Mouse (Mus musculus) cerebellum, adult 9-10 months (tissue): ENCODE data around the gene Chrm4.

Experiments used
- DNase-seq: peaks from one replicate; pipeline ENCODE4 v3.0.0; 2022

The Chrm4 gene

DNA sequence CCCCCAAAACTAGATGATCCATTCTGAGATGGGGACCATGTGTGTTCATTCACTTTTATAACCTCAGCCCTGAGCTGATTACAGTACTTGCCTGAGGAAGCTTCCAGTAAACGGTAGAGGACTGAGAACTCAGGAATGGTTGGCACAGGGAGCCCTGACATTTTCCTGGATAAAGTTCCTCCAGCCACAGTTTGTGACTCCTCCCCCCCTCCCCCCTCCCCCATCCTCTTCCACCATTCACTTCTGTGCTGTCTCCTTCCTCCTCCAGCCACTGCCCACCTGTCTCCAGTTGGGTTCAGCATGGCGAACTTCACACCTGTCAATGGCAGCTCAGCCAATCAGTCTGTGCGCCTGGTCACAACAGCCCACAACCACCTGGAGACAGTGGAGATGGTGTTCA lies at the start of gene Chrm4:
Gene Chrm4, plus strand, starts transcription at position 301 of the 400 bp plus-strand sequence.
- no peak for DNase-seq

DNA sequence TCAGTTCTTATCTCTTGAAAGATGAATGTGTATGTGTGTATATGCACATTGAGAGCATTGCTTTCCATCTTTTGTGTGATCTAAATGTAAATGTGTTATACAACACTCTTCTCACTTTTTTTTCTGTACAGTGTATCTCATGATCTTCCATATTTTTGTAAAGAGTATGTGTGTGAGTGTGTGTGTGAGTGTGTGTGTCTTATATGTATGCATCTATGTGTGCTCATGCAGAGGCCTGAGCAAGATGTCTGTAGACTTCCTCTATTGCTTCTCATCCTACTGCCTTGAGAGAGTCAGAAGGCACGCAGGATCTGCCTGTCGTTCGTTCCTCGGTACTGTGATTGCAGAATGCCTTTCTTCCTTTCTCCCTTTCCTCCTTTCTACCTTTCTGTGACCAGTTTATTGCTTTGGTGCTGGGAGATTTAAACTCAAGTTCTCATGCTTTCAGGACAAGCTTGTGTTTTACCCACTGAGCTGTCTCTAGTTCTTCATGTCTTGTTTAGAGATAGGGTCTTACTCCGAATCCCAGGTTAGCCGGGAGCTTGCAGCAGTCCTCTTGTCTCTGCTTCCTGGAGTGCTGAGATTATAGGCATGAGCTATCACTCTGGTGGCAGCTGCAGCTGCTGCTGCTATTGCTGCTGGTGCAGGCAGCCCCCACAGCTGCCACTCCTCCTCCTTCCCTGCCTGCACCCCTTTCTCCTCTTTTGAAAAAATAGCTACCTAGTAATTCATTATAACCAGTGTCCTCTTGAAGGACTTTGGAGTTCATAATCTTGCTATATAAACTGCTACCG lies 48.5 kb upstream of the Chrm4 start:
- DNase-seq = no peak

DNA sequence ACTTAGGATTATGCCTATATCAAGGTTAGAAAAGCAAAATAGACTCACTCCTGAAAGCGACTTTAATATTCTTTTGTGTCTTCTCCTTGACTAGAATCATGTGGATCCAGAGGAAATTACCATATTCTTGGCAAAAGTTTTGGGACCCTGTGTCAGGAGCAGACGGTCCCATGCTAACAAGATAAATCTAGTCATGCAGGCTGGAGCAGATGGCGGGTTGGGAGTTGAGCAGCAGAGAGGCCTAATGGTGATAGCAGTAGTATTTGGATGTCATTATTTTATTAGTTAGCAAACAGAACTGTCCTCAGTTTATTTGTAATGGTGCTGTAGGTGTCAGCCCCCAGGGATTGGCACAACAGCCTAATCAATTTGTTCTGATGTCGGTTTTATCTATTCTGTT lies 43.1 kb upstream of the Chrm4 start:
- peak; percentile 52 for DNase-seq

DNA sequence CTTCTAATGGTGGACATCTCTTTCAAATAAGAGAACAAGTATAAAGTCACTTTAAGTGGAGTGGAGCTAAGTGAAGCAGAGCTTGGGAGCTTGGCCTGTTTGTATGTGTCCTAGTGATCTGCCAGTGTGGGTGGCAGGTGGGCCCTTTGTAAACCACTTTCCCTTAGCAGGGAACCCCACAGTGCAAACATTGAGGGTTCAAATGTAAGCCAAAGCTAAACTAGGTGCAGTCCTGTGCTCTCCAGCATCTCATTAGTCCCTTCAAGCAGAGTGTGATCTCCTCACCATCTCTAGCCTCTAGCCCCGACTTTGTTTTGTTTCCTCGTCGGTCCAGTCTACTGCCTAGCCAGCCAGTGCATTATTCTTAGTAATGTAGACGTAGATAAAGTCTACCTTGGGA lies 42.4 kb upstream of the Chrm4 start:
- no peak for DNase-seq

DNA sequence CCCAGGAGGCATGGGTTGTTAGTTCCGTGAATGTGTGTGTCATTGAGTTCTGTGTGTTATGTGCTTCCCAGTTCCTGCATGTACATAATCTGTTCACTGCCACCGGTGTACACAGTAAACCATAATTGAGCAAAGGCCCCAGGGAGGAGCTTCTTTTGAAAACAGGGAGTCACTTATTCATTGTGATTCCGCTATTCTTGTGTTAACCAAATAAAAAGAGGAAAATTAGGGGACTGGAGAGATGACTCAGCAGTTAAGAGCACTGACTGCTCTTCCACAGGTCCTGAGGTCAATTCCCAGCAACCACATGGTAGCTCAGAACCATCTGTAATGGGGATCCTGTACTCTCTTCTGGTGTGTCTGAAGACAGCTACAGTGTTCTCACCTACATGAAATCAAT lies 32.3 kb upstream of the Chrm4 start:
- DNase-seq = no peak

GRCm38 (mm10) chr2:91895401-91895800 lies 31.6 kb upstream of the Chrm4 start:
- no peak for DNase-seq

GRCm38 (mm10) chr2:91897968-91898367 lies 29.1 kb upstream of the Chrm4 start:
- no peak for DNase-seq

DNA sequence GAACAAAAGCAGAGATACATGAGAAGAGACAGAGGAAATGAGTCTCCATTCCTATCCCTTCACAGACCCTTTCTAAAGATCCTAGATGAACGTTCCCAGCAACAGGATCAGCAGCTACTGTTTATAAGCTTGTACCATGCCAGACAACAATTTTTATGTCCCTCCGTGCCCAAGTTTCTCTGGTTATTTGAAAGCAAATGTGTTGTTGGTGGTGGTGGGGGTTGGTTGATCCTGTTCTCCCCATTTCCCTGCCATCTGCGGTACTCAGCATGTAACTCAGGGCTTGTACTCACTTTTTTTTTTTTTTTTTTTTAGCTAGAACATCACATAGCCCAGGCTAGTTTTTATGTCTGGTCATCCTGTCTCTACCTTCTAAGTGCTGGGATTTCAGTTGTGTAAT lies 27.9 kb upstream of the Chrm4 start:
- DNase-seq = no peak

DNA sequence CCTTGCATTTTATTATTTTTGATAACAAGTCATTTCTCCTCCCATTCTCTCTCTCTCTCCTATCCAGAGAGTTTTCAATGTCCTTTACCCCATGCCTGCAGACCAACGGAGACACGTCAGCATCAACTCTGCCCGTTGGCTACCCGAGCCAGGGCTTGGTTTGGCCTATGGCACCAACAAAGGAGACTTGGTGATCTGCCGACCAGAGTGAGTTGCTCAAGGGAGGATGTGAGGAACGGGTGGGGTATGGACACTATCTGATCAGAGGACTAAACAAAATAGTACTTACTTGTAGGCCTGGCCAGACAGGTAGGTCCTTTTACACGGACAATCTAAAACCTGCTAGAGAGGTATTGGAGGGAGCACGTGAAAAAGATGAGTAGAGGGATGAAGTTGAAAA lies 26.6 kb upstream of the Chrm4 start:
- no peak for DNase-seq

- peak; percentile 59 for DNase-seq
Measured at GRCm38 (mm10) chr2:91902336-91902735, 24.7 kb upstream of the Chrm4 start.

GRCm38 (mm10) chr2:91903171-91903925 lies 23.7 kb upstream of the Chrm4 start:
- DNase-seq = no peak

- DNase-seq = no peak
Measured at GRCm38 (mm10) chr2:91904618-91905307, 22.3 kb upstream of the Chrm4 start.

GRCm38 (mm10) chr2:91906141-91906540 lies 20.9 kb upstream of the Chrm4 start:
- no peak for DNase-seq

DNA sequence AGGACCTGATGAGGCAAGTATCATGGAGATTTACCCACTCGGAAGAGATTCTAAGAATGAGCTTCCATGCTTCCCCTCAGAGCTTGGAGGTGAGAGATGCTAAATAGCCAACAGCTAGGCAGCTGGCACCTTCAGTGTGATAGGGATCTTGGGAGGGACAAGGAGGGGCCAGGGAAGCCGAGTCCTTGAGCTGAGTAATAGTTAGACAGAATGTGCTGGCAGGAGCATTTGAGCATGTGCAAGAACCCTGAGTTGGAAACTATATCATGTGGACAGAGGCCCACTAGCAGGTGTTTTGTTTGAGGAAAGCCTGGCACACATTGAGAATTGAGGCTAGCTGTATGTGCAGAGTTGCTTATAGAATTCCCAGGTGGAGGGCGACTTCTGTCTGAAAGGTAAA lies 14.4 kb upstream of the Chrm4 start:
- no peak for DNase-seq

- DNase-seq = no peak
Measured at GRCm38 (mm10) chr2:91913328-91914110, 13.5 kb upstream of the Chrm4 start.

- DNase-seq = no peak
Measured at GRCm38 (mm10) chr2:91916346-91916977, 10.6 kb upstream of the Chrm4 start.

DNA sequence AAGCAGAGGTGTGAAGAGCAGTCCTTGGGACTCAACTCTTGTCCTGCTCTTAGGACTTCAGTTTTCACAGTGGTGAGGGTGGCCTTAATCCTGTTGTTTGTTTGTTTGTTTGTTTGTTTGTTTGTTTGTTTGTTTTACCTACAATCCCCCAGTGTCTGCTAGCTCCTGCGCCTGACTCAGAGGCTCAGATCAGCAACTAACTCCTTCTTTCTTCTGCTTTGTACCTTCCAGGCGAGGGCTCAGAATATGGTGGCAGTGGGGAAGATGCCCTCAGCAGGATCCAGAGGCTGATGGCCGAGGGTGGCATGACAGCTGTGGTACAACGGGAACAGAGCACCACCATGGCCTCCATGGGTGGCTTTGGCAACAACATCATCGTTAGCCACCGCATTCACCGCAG lies 10.0 kb upstream of the Chrm4 start:
- DNase-seq = no peak

GRCm38 (mm10) chr2:91920130-91920529 lies 6.9 kb upstream of the Chrm4 start:
- DNase-seq = no peak

DNA sequence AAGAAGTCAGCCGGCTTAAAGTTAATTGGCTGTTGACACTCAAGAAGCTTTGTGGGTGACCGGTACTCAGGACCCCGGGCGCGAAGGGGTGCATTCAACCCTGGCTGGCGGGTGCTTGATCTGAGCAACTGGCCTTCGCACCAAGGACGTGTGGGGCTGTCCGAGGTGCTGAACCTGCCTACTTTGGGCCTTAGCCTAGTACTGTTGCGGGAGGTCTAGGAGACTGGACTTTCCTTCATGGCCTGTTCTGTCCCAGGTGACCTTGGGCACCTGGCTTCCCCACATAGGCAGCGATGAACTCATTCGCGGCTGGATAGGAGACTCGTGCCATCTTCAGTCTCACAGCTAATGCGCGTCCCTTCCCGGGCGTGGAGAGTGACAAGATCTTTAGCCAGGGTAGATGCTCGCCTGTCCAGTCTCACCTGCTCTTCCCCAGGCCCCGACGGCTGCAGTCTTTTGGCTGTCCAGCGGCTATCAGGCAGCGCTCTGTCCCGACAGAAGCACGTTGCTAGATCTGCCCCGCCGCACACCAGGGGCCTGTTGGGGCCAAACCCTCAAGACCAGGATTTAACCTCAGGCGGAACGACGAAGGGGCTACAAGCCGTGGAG lies 5.8 kb upstream of the Chrm4 start:
- DNase-seq = peak; percentile 15

GRCm38 (mm10) chr2:91921790-91922570 lies 5.1 kb upstream of the Chrm4 start:
- peak; percentile 53 for DNase-seq
